Mouse (Mus musculus) neural tube, embryonic 13.5 days (tissue): Measurements from ENCODE around the gene Exoc3l2. TPM values are rescaled to one million over a fixed set of nuclear protein-coding genes. Genes with fewer than 3 reads are reported as not detected.
A peak's percentile ranks its signal among the peaks of the same experiment; 100 is the strongest.

ENCODE experiments used
- ATAC-seq: fragments of 200-750 bp; cut with Nextera tagmentation; 2 replicates; pipeline ENCODE4 v1.8.0; 2017; ENCODE audit warnings: low read depth, mild to moderate bottlenecking, moderate TSS enrichment, moderate library complexity
- H3K27ac ChIP-seq: fragments of 300-500 bp; sonication (generic); replicated peaks from 2 replicates; pipeline ENCODE4 v1.5.1; 2015; ENCODE audit warnings: moderate library complexity, mild to moderate bottlenecking, inconsistent platforms
- H3K27me3 ChIP-seq: fragments of 300-500 bp; sonication (generic); 2 replicates; pipeline ENCODE4 v1.6.1; 2015; ENCODE audit warnings: mild to moderate bottlenecking, inconsistent platforms
- H3K36me3 ChIP-seq: fragments of 300-500 bp; sonication (generic); 2 replicates; pipeline ENCODE4 v1.6.1; 2015; ENCODE audit warnings: mild to moderate bottlenecking, inconsistent platforms
- H3K4me1 ChIP-seq: fragments of 300-500 bp; sonication (generic); replicated peaks from 2 replicates; pipeline ENCODE4 v1.6.1; 2015; ENCODE audit warnings: inconsistent platforms
- H3K4me2 ChIP-seq: fragments of 300-500 bp; sonication (generic); 2 replicates; pipeline ENCODE4 v1.6.1; 2015; ENCODE audit warnings: inconsistent platforms, mild to moderate bottlenecking, moderate library complexity
- H3K4me3 ChIP-seq: fragments of 300-500 bp; sonication (generic); 2 replicates; pipeline ENCODE4 v1.5.1; 2015; ENCODE audit warnings: mild to moderate bottlenecking, inconsistent platforms
- H3K9ac ChIP-seq: fragments of 300-500 bp; sonication (generic); 2 replicates; pipeline ENCODE4 v1.6.1; 2015; ENCODE audit warnings: moderate library complexity, mild to moderate bottlenecking, inconsistent platforms
- H3K9me3 ChIP-seq: fragments of 300-500 bp; sonication (generic); 2 replicates; pipeline ENCODE4 v1.6.1; 2016; ENCODE audit warnings: inconsistent platforms
- WGBS: fragments of 180-500 bp; shearing (Covaris S2); methylation state at CpG from one replicate; pipeline ENCODE4 v1.1.7; 2015; 5-methylcytosine and 5-hydroxymethylcytosine counted together
- polyA plus RNA-seq: library from polyadenylated mRNA; unstranded; fragments of >200 nt; fragmentation: Nextera tagmentation; extraction: Ambion mirVana; gene quantifications from 2 replicates; pipeline ENCODE4 v1.2.1, GENCODE M21; 2015

Exoc3l2 gene
- 0.32 and 0.52 TPM in 2 replicates for polyA plus RNA-seq

- Histone ChIP-seq H3K4me2 (no peak within 1 kb of the TSS), H3K27ac (no peak within 1 kb of the TSS), H3K27me3 (peaks cover 43% of the 10 kb centered on the region), H3K9ac (peak within 1 kb of the TSS; percentile 26), H3K36me3 (no peaks in the 10 kb centered on the region), H3K4me1 (peaks cover 7% of the 10 kb centered on the region), H3K9me3 (no peaks in the 10 kb centered on the region), H3K4me3 (no peak within 1 kb of the TSS)
- no peak for ATAC-seq
- WGBS: 19% methylated on average over 6 of the region's 6 CpGs
These were observed at the start of gene Exoc3l2 for GRCm38 (mm10) chr7:19462884-19463381. TSS of gene Exoc3l2 (plus strand) at chr7:19463331.

GRCm38 (mm10) chr7:19413525-19413924 is 49.6 kb upstream of the Exoc3l2 start:
- WGBS: 88% methylated on average over 3 of the region's 3 CpGs
- no peak overlapping the region for H3K4me3 ChIP-seq
- no peak overlapping the region for H3K27ac ChIP-seq
- no peaks in the 10 kb centered on the region for H3K4me1 ChIP-seq
- ATAC-seq: no peak
- H3K4me2 ChIP-seq: no peak overlapping the region
- H3K9me3 ChIP-seq: no peaks in the 10 kb centered on the region
- no peak overlapping the region for H3K9ac ChIP-seq
- no peaks in the 10 kb centered on the region for H3K36me3 ChIP-seq
- H3K27me3 ChIP-seq: peaks cover 35% of the 10 kb centered on the region

GRCm38 (mm10) chr7:19416590-19416989 is 46.5 kb upstream of the Exoc3l2 start:
- WGBS: 78% methylated on average over 15 of the region's 15 CpGs

GRCm38 (mm10) chr7:19420121-19420520 is 43.0 kb upstream of the Exoc3l2 start:
- Histone ChIP-seq H3K4me3 (no peak overlapping the region), H3K27ac (no peak overlapping the region), H3K4me2 (0 out of 2 replicates have a peak overlapping the region, but pooled peaks have one; percentile 13), H3K36me3 (peaks cover 8% of the 10 kb centered on the region), H3K27me3 (peaks cover 71% of the 10 kb centered on the region), H3K4me1 (peaks cover 13% of the 10 kb centered on the region; the same call in 1 of the 2 replicates), H3K9ac (no peak overlapping the region), H3K9me3 (no peaks in the 10 kb centered on the region)
- WGBS: 7% methylated on average over 28 of the region's 28 CpGs
- ATAC-seq: no peak

More at GRCm38 (mm10) chr7:19416590-19416989, 46.5 kb upstream of the Exoc3l2 start:
- Histone ChIP-seq H3K9ac (no peak overlapping the region), H3K4me1 (peaks cover 12% of the 10 kb centered on the region; the same call in 1 of the 2 replicates), H3K4me2 (no peak overlapping the region), H3K9me3 (no peaks in the 10 kb centered on the region), H3K27me3 (peaks cover 60% of the 10 kb centered on the region), H3K27ac (no peak overlapping the region), H3K4me3 (no peak overlapping the region), H3K36me3 (no peaks in the 10 kb centered on the region)
- ATAC-seq: no peak

GRCm38 (mm10) chr7:19420821-19421636 is 42.1 kb upstream of the Exoc3l2 start:
- peak overlapping the region; percentile 39 for H3K4me3 ChIP-seq
- H3K9me3 ChIP-seq: no peaks in the 10 kb centered on the region
- H3K4me1 ChIP-seq: peaks cover 13% of the 10 kb centered on the region; the same call in 1 of the 2 replicates
- 13% methylated on average over 43 of the region's 43 CpGs for WGBS
- peak overlapping the region; percentile 54 for H3K9ac ChIP-seq
- no peak overlapping the region for H3K27ac ChIP-seq
- H3K36me3 ChIP-seq: peaks cover 17% of the 10 kb centered on the region
- ATAC-seq: peak; percentile 97
- H3K27me3 ChIP-seq: peaks cover 65% of the 10 kb centered on the region
- H3K4me2 ChIP-seq: peak overlapping the region; percentile 62

GRCm38 (mm10) chr7:19423083-19423482 is 40.0 kb upstream of the Exoc3l2 start:
- H3K27ac ChIP-seq: no peak overlapping the region
- no peak overlapping the region for H3K4me2 ChIP-seq
- H3K36me3 ChIP-seq: peaks cover 38% of the 10 kb centered on the region
- no peak for ATAC-seq
- H3K4me3 ChIP-seq: no peak overlapping the region
- H3K4me1 ChIP-seq: peaks cover 15% of the 10 kb centered on the region; the same call in 1 of the 2 replicates
- 88% methylated on average over 3 of the region's 3 CpGs for whole genome bisulfite sequencing
- no peak overlapping the region for H3K9ac ChIP-seq
- H3K27me3 ChIP-seq: peaks cover 46% of the 10 kb centered on the region
- H3K9me3 ChIP-seq: no peaks in the 10 kb centered on the region

- no peak overlapping the region for H3K4me3 ChIP-seq
- no peak overlapping the region for H3K4me2 ChIP-seq
- H3K9me3 ChIP-seq: no peaks in the 10 kb centered on the region
- 70% methylated on average over 4 of the region's 4 CpGs for WGBS
- no peak overlapping the region for H3K27ac ChIP-seq
- H3K27me3 ChIP-seq: peaks cover 36% of the 10 kb centered on the region
- H3K36me3 ChIP-seq: peaks cover 47% of the 10 kb centered on the region
- H3K4me1 ChIP-seq: peaks cover 18% of the 10 kb centered on the region; the same call in 1 of the 2 replicates
- no peak for ATAC-seq
- H3K9ac ChIP-seq: no peak overlapping the region
These were observed 39.1 kb upstream of the Exoc3l2 start for GRCm38 (mm10) chr7:19424051-19424450.

GRCm38 (mm10) chr7:19426349-19426748 is 36.8 kb upstream of the Exoc3l2 start:
- Histone ChIP-seq H3K4me3 (no peak overlapping the region), H3K27ac (no peak overlapping the region), H3K36me3 (peaks cover 70% of the 10 kb centered on the region), H3K9me3 (no peaks in the 10 kb centered on the region), H3K27me3 (peaks cover 16% of the 10 kb centered on the region; the same call in 1 of the 2 replicates), H3K9ac (no peak overlapping the region), H3K4me1 (0 out of 2 replicates have a peak, but pooled peaks cover 8% of the 10 kb centered on the region), H3K4me2 (no peak overlapping the region)
- ATAC-seq: no peak
- WGBS: 82% methylated on average over 6 of the region's 6 CpGs

- no peak overlapping the region for H3K9ac ChIP-seq
- 83% methylated on average over 6 of the region's 6 CpGs for WGBS
- H3K4me2 ChIP-seq: no peak overlapping the region
- H3K4me3 ChIP-seq: no peak overlapping the region
- H3K27me3 ChIP-seq: peaks cover 15% of the 10 kb centered on the region; the same call in 1 of the 2 replicates
- ATAC-seq: 0 out of 2 replicates have a peak, but pooled peaks have one; percentile 4
- peaks cover 76% of the 10 kb centered on the region for H3K36me3 ChIP-seq
- H3K27ac ChIP-seq: no peak overlapping the region
- H3K4me1 ChIP-seq: 0 out of 2 replicates have a peak, but pooled peaks cover 5% of the 10 kb centered on the region
- H3K9me3 ChIP-seq: no peaks in the 10 kb centered on the region
These were observed 36.2 kb upstream of the Exoc3l2 start for GRCm38 (mm10) chr7:19426888-19427287.

- Histone ChIP-seq H3K36me3 (peaks cover 88% of the 10 kb centered on the region), H3K4me1 (0 out of 2 replicates have a peak, but pooled peaks cover 5% of the 10 kb centered on the region), H3K9ac (no peak overlapping the region), H3K27ac (no peak overlapping the region), H3K9me3 (peaks cover 4% of the 10 kb centered on the region; the same call in 1 of the 2 replicates), H3K4me2 (no peak overlapping the region), H3K27me3 (peaks cover 2% of the 10 kb centered on the region; the same call in 1 of the 2 replicates), H3K4me3 (no peak overlapping the region)
- no peak for ATAC-seq
- WGBS: 51% methylated on average over 15 of the region's 15 CpGs
These were observed 35.0 kb upstream of the Exoc3l2 start for GRCm38 (mm10) chr7:19427999-19428650.

GRCm38 (mm10) chr7:19429726-19430125 is 33.4 kb upstream of the Exoc3l2 start:
- Histone ChIP-seq H3K4me1 (0 out of 2 replicates have a peak, but pooled peaks cover 5% of the 10 kb centered on the region), H3K9ac (no peak overlapping the region), H3K36me3 (peaks cover 100% of the 10 kb centered on the region), H3K27me3 (no peaks in the 10 kb centered on the region), H3K4me2 (no peak overlapping the region), H3K4me3 (no peak overlapping the region), H3K9me3 (peaks cover 4% of the 10 kb centered on the region; the same call in 1 of the 2 replicates), H3K27ac (no peak overlapping the region)
- WGBS: 66% methylated on average over 8 of the region's 8 CpGs
- ATAC-seq: no peak
